Mouse (Mus musculus): Measurements from ENCODE around the gene Phpt1. TPM values are rescaled to one million over a fixed set of nuclear protein-coding genes. Genes with fewer than 3 reads are reported as not detected.

Phpt1 gene
- polyA plus RNA-seq, 1 experiment from 2014 or later, result 31.2 TPM

Other genes with a start within 250 kb of the Phpt1 start
- 15.3 and 17.2 TPM in 2 replicates for gene Man1b1, start 242.9 kb downstream of the Phpt1 start, polyA plus RNA-seq (2015; fragmentation: Nextera tagmentation; extraction: Ambion mirVana)
- gene Dpp7, start 218.9 kb downstream of the Phpt1 start, polyA plus RNA-seq (2015; fragmentation: Nextera tagmentation; extraction: Ambion mirVana), result 10.8 and 11.5 TPM in 2 replicates
- gene Uap1l1, start 209.5 kb downstream of the Phpt1 start, polyA plus RNA-seq (2015; fragmentation: Nextera tagmentation; extraction: Ambion mirVana), result 12.6 and 14.0 TPM in 2 replicates
- gene Sapcd2, start 202.9 kb downstream of the Phpt1 start, polyA plus RNA-seq (2015; fragmentation: Nextera tagmentation; extraction: Ambion mirVana), result 14.7 and 16.2 TPM in 2 replicates
- gene Entpd2, start 179.3 kb downstream of the Phpt1 start, polyA plus RNA-seq (2015; fragmentation: Nextera tagmentation; extraction: Ambion mirVana), result 0.54 and 1.0 TPM in 2 replicates
- gene Npdc1, start 175.9 kb downstream of the Phpt1 start, polyA plus RNA-seq (2015; fragmentation: Nextera tagmentation; extraction: Ambion mirVana), result 4.7 and 4.8 TPM in 2 replicates
- gene Fut7, start 152.0 kb downstream of the Phpt1 start, polyA plus RNA-seq (2015; fragmentation: Nextera tagmentation; extraction: Ambion mirVana), result 0.96 and 1.2 TPM in 2 replicates
- 1.3 and 1.8 TPM in 2 replicates for gene Abca2, start 146.5 kb downstream of the Phpt1 start, polyA plus RNA-seq (2015; fragmentation: Nextera tagmentation; extraction: Ambion mirVana)
- 0.54 and 0.63 TPM in 2 replicates for gene Clic3, start 118.4 kb downstream of the Phpt1 start, polyA plus RNA-seq (2015; fragmentation: Nextera tagmentation; extraction: Ambion mirVana)
- gene Paxx, start 114.1 kb downstream of the Phpt1 start, polyA plus RNA-seq (2015; fragmentation: Nextera tagmentation; extraction: Ambion mirVana), result 10.1 TPM in 2 replicates
- gene Ptgds, start 105.2 kb downstream of the Phpt1 start, polyA plus RNA-seq (2015; fragmentation: Nextera tagmentation; extraction: Ambion mirVana), result 0.35 and 0.71 TPM in 2 replicates
- not detected in 2 replicates for gene Lcn12, start 81.3 kb downstream of the Phpt1 start, polyA plus RNA-seq (2015; fragmentation: Nextera tagmentation; extraction: Ambion mirVana)
- gene Fbxw5, start 74.5 kb downstream of the Phpt1 start, polyA plus RNA-seq (2015; fragmentation: Nextera tagmentation; extraction: Ambion mirVana), result 23.8 and 24.7 TPM in 2 replicates
- 90.7 and 105 TPM in 2 replicates for gene C8g, start 73.5 kb downstream of the Phpt1 start, polyA plus RNA-seq (2015; fragmentation: Nextera tagmentation; extraction: Ambion mirVana)
- 13.0 and 13.3 TPM in 2 replicates for gene Traf2, start 28.3 kb downstream of the Phpt1 start, polyA plus RNA-seq (2015; fragmentation: Nextera tagmentation; extraction: Ambion mirVana)
- 190 and 194 TPM in 2 replicates for gene Edf1, start 17.4 kb downstream of the Phpt1 start, polyA plus RNA-seq (2015; fragmentation: Nextera tagmentation; extraction: Ambion mirVana)
- 2.9 and 7.2 TPM in 2 replicates for gene Mamdc4, start 379 bp downstream of the Phpt1 start, polyA plus RNA-seq (2015; fragmentation: Nextera tagmentation; extraction: Ambion mirVana)
- 0.07 TPM in 1 of 2 replicates, not detected in the other for gene Ajm1, start 6.5 kb upstream of the Phpt1 start, polyA plus RNA-seq (2015; fragmentation: Nextera tagmentation; extraction: Ambion mirVana)
- 17.5 and 19.9 TPM in 2 replicates for gene Rabl6, start 33.3 kb upstream of the Phpt1 start, polyA plus RNA-seq (2015; fragmentation: Nextera tagmentation; extraction: Ambion mirVana)
- gene Ccdc183, start 42.5 kb upstream of the Phpt1 start, polyA plus RNA-seq (2015; fragmentation: Nextera tagmentation; extraction: Ambion mirVana), result 0.02 and 0.05 TPM in 2 replicates
- gene Tmem141, start 46.8 kb upstream of the Phpt1 start, polyA plus RNA-seq (2015; fragmentation: Nextera tagmentation; extraction: Ambion mirVana), result 9.0 and 10.5 TPM in 2 replicates
- 86.7 and 88.1 TPM in 2 replicates for gene Fcna, start 52.8 kb upstream of the Phpt1 start, polyA plus RNA-seq (2015; fragmentation: Nextera tagmentation; extraction: Ambion mirVana)
- not detected in 2 replicates for gene Lcn8, start 77.9 kb upstream of the Phpt1 start, polyA plus RNA-seq (2015; fragmentation: Nextera tagmentation; extraction: Ambion mirVana)
- not detected in 2 replicates for gene Lcn5, start 82.7 kb upstream of the Phpt1 start, polyA plus RNA-seq (2015; fragmentation: Nextera tagmentation; extraction: Ambion mirVana)
- not detected in 2 replicates for gene Lcn6, start 101.6 kb upstream of the Phpt1 start, polyA plus RNA-seq (2015; fragmentation: Nextera tagmentation; extraction: Ambion mirVana)
- not detected in 2 replicates for gene Lcn10, start 107.5 kb upstream of the Phpt1 start, polyA plus RNA-seq (2015; fragmentation: Nextera tagmentation; extraction: Ambion mirVana)
- gene Obp2a, start 124.8 kb upstream of the Phpt1 start, polyA plus RNA-seq (2015; fragmentation: Nextera tagmentation; extraction: Ambion mirVana), result not detected in 2 replicates
- gene Bmyc, start 131.5 kb upstream of the Phpt1 start, polyA plus RNA-seq (2015; fragmentation: Nextera tagmentation; extraction: Ambion mirVana), result 6.9 and 7.4 TPM in 2 replicates
- not detected in 2 replicates for gene Obp2b, start 161.8 kb upstream of the Phpt1 start, polyA plus RNA-seq (2015; fragmentation: Nextera tagmentation; extraction: Ambion mirVana)
- not detected in 2 replicates for gene Lcn3, start 190.3 kb upstream of the Phpt1 start, polyA plus RNA-seq (2015; fragmentation: Nextera tagmentation; extraction: Ambion mirVana)
- not detected in 2 replicates for gene Lcn11, start 201.8 kb upstream of the Phpt1 start, polyA plus RNA-seq (2015; fragmentation: Nextera tagmentation; extraction: Ambion mirVana)
- not detected in 2 replicates for gene Gm13539, start 207.0 kb upstream of the Phpt1 start, polyA plus RNA-seq (2015; fragmentation: Nextera tagmentation; extraction: Ambion mirVana)
- gene Glt6d1, start 240.6 kb upstream of the Phpt1 start, polyA plus RNA-seq (2015; fragmentation: Nextera tagmentation; extraction: Ambion mirVana), result not detected in 2 replicates
- gene Lcn9, start 247.9 kb upstream of the Phpt1 start, polyA plus RNA-seq (2015; fragmentation: Nextera tagmentation; extraction: Ambion mirVana), result not detected in 2 replicates